Mouse (Mus musculus) lung, postnatal 0 days (tissue): ENCODE measurements around the gene Apbb1.

Source experiments
- CTCF ChIP-seq: IDR thresholded peaks from 2 replicates; pipeline ENCODE4 v1.5.1; 2016; ENCODE audit warnings: antibody characterized with exemption, mild to moderate bottlenecking
- EP300 ChIP-seq: IDR thresholded peaks from 2 replicates; pipeline ENCODE4 v1.6.1; 2016; ENCODE audit warnings: antibody characterized with exemption, mild to moderate bottlenecking, control low read depth

- no peak for TF ChIP-seq EP300
- no peak for TF ChIP-seq CTCF
These were observed 61.3 kb downstream of the Apbb1 start for GRCm38 (mm10) chr7:105520201-105520600.
